Comparison of ENCODE assay signal across 12 mouse cellular contexts in genomic region chr10:67804637-67805036, GRCm38 (mm10).
DNase-seq lines count a peak whose midpoint lies in the region; ATAC-seq lines count a peak whose summit lies in the region.
"Had no signal": no experiment of that assay in that cellular context is flagged by ENCODE, and none has a peak within 500 bp of the region (broad histone marks: within the 10 kb centered on the region; RNA-seq: fewer than 3 reads in every experiment).

No protein-coding gene starts in this region.

- no peaks in the 10 kb centered on the region for H3K27me3 ChIP-seq in hindbrain, embryonic 16.5 days (replicated peaks; ENCODE audit: control insufficient read depth, insufficient read depth, low read length)

- no peaks in the 10 kb centered on the region for H3K9me3 ChIP-seq in hindbrain, embryonic 16.5 days (ENCODE audit: control insufficient read depth, low read length)
- H3K9me3 ChIP-seq: heart, embryonic 10.5 days; midbrain, embryonic 10.5 days had no signal

- H3K27ac ChIP-seq in hindbrain, embryonic 16.5 days (ENCODE audit: low read depth, low read length), result no peak overlapping the region
- H3K27ac ChIP-seq: heart, embryonic 10.5 days; midbrain, embryonic 10.5 days had no signal

- H3K4me2 ChIP-seq in hindbrain, embryonic 16.5 days (ENCODE audit: low read length), result no peak overlapping the region

- no peaks in the 10 kb centered on the region for H3K4me1 ChIP-seq in hindbrain, embryonic 16.5 days (ENCODE audit: control insufficient read depth, insufficient read depth, low read depth, low read length)
- H3K4me1 ChIP-seq: heart, embryonic 10.5 days; midbrain, embryonic 10.5 days had no signal

- no peak overlapping the region for H3K9ac ChIP-seq in hindbrain, embryonic 16.5 days (ENCODE audit: low read depth, low read length)

- 49% methylated on average over 12 of the region's 12 CpGs for WGBS in hindbrain, embryonic 16.5 days

- peak; percentile 26 to 53 for DNase-seq in kidney, postnatal 4 days
- no peak for DNase-seq in kidney, adult 8-10 months
- DNase-seq in spleen, postnatal 4 days (ENCODE audit: low spot score in 2 of 2), result peak; percentile 31 to 66
- DNase-seq in spleen, adult 18-20 months, result no peak
- no peak for DNase-seq in heart, postnatal 36 days
- DNase-seq: adrenal gland, adult 8-10 months had no signal

- no peaks in the 10 kb centered on the region for H3K36me3 ChIP-seq in hindbrain, embryonic 16.5 days (ENCODE audit: control insufficient read depth, insufficient read depth, low read length)
- H3K36me3 ChIP-seq: heart, embryonic 10.5 days; midbrain, embryonic 10.5 days had no signal

- ATAC-seq in hematopoietic stem cell, adult 5-6 weeks (replicated peaks in 1 of 2; ENCODE audit: insufficient read depth in 1 of 2, low FRiP score in 2 of 2, low TSS enrichment in 1 of 2, low read depth in 1 of 2, poor library complexity in 2 of 2, severe bottlenecking in 2 of 2), result peak; percentile 64 to 78
- no peak for ATAC-seq in hindbrain, embryonic 16.5 days
- ATAC-seq: CD4-positive, CD25-positive, alpha-beta regulatory T cell, adult 4 months; forebrain, embryonic 14.5 days had no signal

- intact Hi-C loops in heart, postnatal 36 days (cut with DNase I), result loop anchor here (5.0 kb wide), 1 partner anchor 487 kb away; no protein-coding TSS in a partner anchor

- no peak overlapping the region for H3K4me3 ChIP-seq in hindbrain, embryonic 16.5 days (ENCODE audit: low read length)
- H3K4me3 ChIP-seq: heart, embryonic 10.5 days; midbrain, embryonic 10.5 days had no signal

Comparison
In these comparisons a context has a peak if more than half of its experiments do, and no peak if none do; other contexts are left out.
1. DNase-seq: peak in kidney, postnatal 4 days (2 of 2) and spleen, postnatal 4 days (2 of 2); none in kidney, adult 8-10 months (0 of 2), spleen, adult 18-20 months (0 of 2) and heart, postnatal 36 days (0 of 2).